Mouse (Mus musculus): ENCODE data around the gene Slc6a2.

Slc6a2 gene

DNA sequence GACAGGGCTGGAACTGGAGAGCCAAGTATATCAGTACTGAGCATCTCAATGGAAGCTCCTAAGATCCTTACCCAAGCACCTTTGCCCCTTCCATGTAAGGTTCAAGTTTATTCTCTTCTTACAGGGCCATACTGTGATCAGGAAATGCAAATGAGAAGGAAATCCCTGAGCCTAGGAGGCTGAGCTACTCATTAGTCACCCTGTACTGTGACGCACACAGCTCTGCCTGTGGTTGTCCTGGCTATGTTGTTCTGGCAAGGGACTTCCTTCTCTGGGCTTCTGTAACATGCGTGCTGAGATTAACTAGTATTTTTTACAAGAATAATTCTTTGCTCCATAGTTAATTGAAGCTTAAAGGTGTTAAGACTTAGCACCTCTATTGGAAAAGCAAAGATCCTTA lies 70.8 kb downstream of the Slc6a2 start:
- in situ Hi-C loops (cut with MboI, MseI): no loop called here

DNA sequence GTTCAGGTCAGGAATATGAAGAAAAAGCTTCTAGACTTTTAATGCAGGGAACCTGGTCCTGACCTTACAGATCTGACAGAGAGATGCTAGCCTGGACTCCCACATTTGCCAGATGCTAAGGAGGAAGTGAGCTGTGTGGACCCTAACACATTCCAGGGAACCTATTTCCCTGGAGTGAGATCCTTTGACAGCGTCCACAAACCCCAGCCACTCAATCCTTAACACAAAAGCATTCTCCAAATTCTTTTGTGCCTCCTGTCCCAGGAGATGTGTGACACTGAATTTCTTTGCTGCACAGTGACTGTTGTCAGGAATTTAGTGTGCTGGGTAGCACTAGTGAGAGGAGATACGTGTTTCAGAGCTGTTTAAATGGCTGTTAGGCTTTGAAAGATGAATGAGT lies 79.0 kb downstream of the Slc6a2 start:
- in situ Hi-C loops (cut with MboI, MseI): no loop called here

DNA sequence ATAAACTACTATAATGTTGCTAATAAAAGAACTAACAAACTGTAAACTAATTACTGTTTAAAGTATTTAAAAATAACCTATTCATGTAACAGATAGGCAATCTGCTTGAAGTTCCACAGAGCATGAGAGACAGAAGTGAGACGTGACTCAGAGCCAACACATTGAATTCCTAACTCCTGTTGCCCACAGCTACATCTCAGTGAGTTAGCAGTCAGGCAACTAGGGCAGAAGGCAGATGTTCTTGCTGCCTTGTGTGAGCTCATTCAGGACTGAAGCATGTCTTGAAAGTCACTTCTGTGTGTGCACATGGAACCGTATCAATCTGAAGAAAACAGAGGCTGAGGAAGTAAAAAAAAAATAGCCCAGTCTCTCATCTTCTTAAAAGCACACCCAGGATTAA lies 80.4 kb downstream of the Slc6a2 start:
- in situ Hi-C loops (cut with MboI, MseI): no loop called here

DNA sequence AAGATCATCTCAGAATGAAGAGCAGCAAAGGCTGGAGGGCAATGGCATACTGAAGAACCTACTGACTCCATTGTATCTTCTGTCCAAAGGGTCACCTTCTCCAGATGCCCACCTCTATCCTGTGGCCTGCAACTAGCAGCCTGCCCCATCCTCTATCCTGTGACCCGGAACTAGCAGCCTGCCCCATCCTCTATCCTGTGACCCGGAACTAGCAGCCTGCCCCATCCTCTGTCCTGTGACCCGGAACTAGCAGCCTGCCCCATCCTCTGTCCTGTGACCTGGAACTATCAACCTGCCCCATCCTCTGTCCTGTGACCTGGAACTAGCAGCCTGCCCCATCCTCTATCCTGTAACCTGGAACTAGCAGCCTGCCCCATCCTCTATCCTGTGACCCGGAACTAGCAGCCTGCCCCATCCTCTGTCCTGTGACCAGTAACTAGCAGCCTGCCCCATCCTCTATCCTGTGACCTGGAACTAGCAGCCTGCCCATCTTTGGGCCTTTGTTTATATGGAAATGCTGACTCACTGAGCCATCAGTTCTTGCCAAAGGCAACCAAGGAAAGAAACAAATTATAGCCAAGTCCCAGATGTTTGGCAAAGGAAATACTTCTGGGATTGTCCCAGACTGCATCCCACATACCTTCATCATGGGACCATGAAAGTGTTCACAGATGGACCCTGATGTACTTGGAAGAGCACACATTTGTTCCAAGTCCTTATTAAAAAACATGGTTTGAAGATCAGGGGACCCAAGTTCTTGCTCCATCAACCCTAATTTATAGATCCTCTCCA lies 81.1 kb downstream of the Slc6a2 start:
- in situ Hi-C loops (cut with MboI, MseI): no loop called here

DNA sequence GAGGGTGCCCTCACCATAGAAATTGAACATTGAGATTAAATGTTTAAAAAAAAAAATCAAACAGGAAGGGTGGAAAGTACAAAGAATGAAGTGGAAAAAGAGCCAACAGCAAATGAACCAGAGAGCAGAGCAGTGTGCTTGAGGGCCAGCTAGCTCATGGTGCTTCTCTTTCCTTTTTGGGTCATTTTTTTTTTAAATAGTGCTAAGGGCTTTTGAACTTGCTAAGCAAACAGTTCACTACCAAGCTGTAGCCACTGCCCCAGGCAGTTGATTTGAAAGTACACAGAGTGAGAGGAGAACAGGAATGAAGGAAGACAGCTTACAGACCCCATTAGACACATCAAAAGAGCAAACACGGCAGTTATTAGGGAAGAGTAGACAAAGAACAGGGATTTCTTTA lies 83.2 kb downstream of the Slc6a2 start:
- in situ Hi-C loops (cut with MboI, MseI): no loop called here

DNA sequence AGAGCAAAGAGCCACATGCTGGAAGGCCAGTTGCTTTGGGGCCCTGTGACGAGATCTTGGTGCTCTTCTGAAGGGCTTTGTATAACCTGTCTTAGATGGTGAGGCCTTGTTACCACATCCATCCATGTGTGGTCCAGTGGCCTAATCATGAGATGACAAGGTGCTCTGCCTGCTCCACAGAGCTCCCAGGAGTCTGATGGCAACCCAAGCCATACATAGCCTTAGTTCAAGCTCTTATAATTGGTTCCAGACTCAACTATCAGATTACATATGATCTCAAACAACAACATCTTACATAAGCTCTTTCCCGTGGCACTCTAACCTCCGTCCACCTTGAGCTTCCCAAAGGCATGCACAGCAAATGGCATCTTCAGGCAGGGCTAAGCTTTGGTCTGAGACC lies 88.2 kb downstream of the Slc6a2 start, which contains the start of gene Ces1a:
Gene Ces1a, minus strand, starts transcription at position 101 of the 400 bp plus-strand sequence.
- in situ Hi-C loops (cut with MboI, MseI): no loop called here

DNA sequence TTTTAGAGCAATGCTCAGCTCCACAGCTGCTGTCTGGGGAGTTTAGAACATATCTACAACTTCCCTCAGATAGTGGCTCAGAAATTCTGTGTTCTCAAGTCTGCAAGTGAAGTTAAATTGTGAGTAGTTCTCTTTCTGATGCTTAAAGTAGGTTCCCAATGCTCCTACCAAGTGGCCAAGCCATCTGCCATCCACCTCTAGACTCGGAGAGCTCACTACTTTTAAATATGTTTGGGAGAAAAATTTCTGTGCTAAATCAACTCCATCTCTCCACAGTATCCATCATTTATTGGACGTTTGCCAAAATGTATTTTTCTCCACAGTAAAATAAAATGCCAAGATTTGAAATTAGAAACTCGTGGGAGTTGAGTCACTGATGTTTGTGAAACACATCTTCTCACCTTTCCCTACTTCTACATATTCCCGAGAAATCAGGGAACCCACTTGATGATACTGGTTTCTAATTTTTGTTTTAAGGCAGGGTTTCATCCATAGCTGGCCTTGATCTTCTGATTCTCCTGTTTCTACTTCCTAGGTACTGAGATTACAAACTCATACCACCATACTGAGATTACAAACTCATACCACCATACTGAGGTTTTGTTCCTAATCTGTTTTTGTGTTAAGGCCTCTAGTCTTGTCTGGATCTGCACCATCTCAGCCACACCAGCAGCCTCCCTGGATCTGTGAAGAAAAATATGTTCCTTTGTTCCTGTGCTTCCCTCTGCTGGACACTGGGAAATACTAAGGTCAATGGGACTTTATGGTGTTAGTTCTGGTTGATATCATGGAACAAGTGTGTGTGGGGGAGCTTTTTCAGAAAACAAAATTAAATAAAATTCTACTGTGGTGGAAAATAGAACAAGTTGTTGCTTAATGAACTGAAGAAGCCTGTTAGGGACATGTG lies 88.9 kb downstream of the Slc6a2 start:
- in situ Hi-C loops (cut with MboI, MseI): no loop called here

Data from T-helper 2 cell (primary cell).